Mouse (Mus musculus): ENCODE measurements around the gene Atp2b4.

GRCm38 (mm10) chr1:133728339-133728738 is 72.5 kb downstream of the Atp2b4 start:
- no peak for TF ChIP-seq E2F4 (IDR thresholded peaks at IDR 0.05; ENCODE audit: borderline replicate concordance, low read depth, low read length)
- TF ChIP-seq CTCF (IDR thresholded peaks at IDR 0.05 in 2 of 3, conservative IDR thresholded peaks at IDR 0.05 in 1 of 3; ENCODE audit: control insufficient read depth in 1 of 3, insufficient read depth in 1 of 3, low read depth in 2 of 3, low read length in 3 of 3, poor library complexity in 1 of 3, severe bottlenecking in 1 of 3) = no peak
- TF ChIP-seq EP300 (IDR thresholded peaks at IDR 0.05; ENCODE audit: low read depth in 1 of 2, low read length in 2 of 2) = peak in 1 of 2 experiments; percentile 52; a peak in 1 of 4 replicates
- TF ChIP-seq ETS1 (IDR thresholded peaks at IDR 0.05; ENCODE audit: low read depth, low read length) = no peak
- TF ChIP-seq GATA1 (IDR thresholded peaks at IDR 0.05; ENCODE audit: low read depth, low read length) = peak; percentile 73
- TF ChIP-seq RCOR1 (IDR thresholded peaks at IDR 0.05; ENCODE audit: low read depth, low read length) = no peak
- TF ChIP-seq POLR2A (IDR thresholded peaks at IDR 0.05; ENCODE audit: control insufficient read depth in 1 of 2, insufficient read depth in 1 of 2, low read depth in 1 of 2, low read length in 2 of 2, poor library complexity in 1 of 2) = no peak
- TF ChIP-seq ZC3H11A (IDR thresholded peaks at IDR 0.05; ENCODE audit: low read depth, low read length) = no peak
- TF ChIP-seq MXI1 (IDR thresholded peaks at IDR 0.05; ENCODE audit: low read depth, low read length) = peak; percentile 38; the same call in 1 of the 2 replicates
- TF ChIP-seq MAFK (IDR thresholded peaks at IDR 0.05; ENCODE audit: borderline replicate concordance, low read depth, low read length) = no peak
- TF ChIP-seq USF1 (IDR thresholded peaks at IDR 0.05; ENCODE audit: low read depth, low read length) = no peak
- no peak for TF ChIP-seq MAZ (IDR thresholded peaks at IDR 0.05; ENCODE audit: low read depth, low read length)

All from MEL (cell line).